Mouse (Mus musculus): ENCODE results near the gene Rhbg.

Rhbg gene

GRCm38 (mm10) chr3:88230262-88231047 lies 24.1 kb downstream of the Rhbg start:
- DNase-seq (ENCODE audit: low read depth in 2 of 2, low spot score in 2 of 2), result no peak

- no peak for DNase-seq (ENCODE audit: low read depth in 2 of 2, low spot score in 2 of 2)
These were observed 25.0 kb downstream of the Rhbg start for GRCm38 (mm10) chr3:88229526-88229925.

- no peak for DNase-seq (ENCODE audit: low read depth in 2 of 2, low spot score in 2 of 2)
These were observed 25.6 kb downstream of the Rhbg start for GRCm38 (mm10) chr3:88228906-88229305.

- no peak for DNase-seq (ENCODE audit: low read depth in 2 of 2, low spot score in 2 of 2)
These were observed 26.5 kb downstream of the Rhbg start for GRCm38 (mm10) chr3:88227976-88228375.

GRCm38 (mm10) chr3:88227260-88227659 lies 27.2 kb downstream of the Rhbg start:
- no peak for DNase-seq (ENCODE audit: low read depth in 2 of 2, low spot score in 2 of 2)

- DNase-seq (ENCODE audit: low read depth in 2 of 2, low spot score in 2 of 2), result no peak
These were observed 28.2 kb downstream of the Rhbg start for GRCm38 (mm10) chr3:88226101-88226845.

GRCm38 (mm10) chr3:88224929-88225328 lies 29.6 kb downstream of the Rhbg start:
- DNase-seq (ENCODE audit: low read depth in 2 of 2, low spot score in 2 of 2), result no peak

- no peak for DNase-seq (ENCODE audit: low read depth in 2 of 2, low spot score in 2 of 2)
These were observed 32.1 kb downstream of the Rhbg start for GRCm38 (mm10) chr3:88222446-88222845.

- DNase-seq (ENCODE audit: low read depth in 2 of 2, low spot score in 2 of 2), result no peak
These were observed 32.8 kb downstream of the Rhbg start for GRCm38 (mm10) chr3:88221519-88222390.

GRCm38 (mm10) chr3:88220842-88221241 lies 33.7 kb downstream of the Rhbg start:
- no peak for DNase-seq (ENCODE audit: low read depth in 2 of 2, low spot score in 2 of 2)

GRCm38 (mm10) chr3:88219940-88220339 lies 34.6 kb downstream of the Rhbg start:
- DNase-seq (ENCODE audit: low read depth in 2 of 2, low spot score in 2 of 2), result no peak

GRCm38 (mm10) chr3:88217679-88218078 lies 36.8 kb downstream of the Rhbg start:
- no peak for DNase-seq (ENCODE audit: low read depth in 2 of 2, low spot score in 2 of 2)

GRCm38 (mm10) chr3:88216534-88217326 lies 37.8 kb downstream of the Rhbg start:
- DNase-seq (ENCODE audit: low read depth in 2 of 2, low spot score in 2 of 2), result no peak

- DNase-seq (ENCODE audit: low read depth in 2 of 2, low spot score in 2 of 2), result no peak
These were observed 38.4 kb downstream of the Rhbg start for GRCm38 (mm10) chr3:88216116-88216515.

GRCm38 (mm10) chr3:88215553-88216004 lies 38.9 kb downstream of the Rhbg start:
- no peak for DNase-seq (ENCODE audit: low read depth in 2 of 2, low spot score in 2 of 2)

GRCm38 (mm10) chr3:88214971-88215552 lies 39.4 kb downstream of the Rhbg start:
- peak in 1 of 2 experiments; percentile 25 for DNase-seq (ENCODE audit: low read depth in 2 of 2, low spot score in 2 of 2)

GRCm38 (mm10) chr3:88214197-88214938 lies 40.1 kb downstream of the Rhbg start:
- DNase-seq (ENCODE audit: low read depth in 2 of 2, low spot score in 2 of 2), result no peak

- no peak for DNase-seq (ENCODE audit: low read depth in 2 of 2, low spot score in 2 of 2)
These were observed 41.5 kb downstream of the Rhbg start for GRCm38 (mm10) chr3:88213019-88213418.

GRCm38 (mm10) chr3:88212356-88212755 lies 42.2 kb downstream of the Rhbg start:
- DNase-seq (ENCODE audit: low read depth in 2 of 2, low spot score in 2 of 2), result no peak
